Mouse (Mus musculus) CH12.LX (cell line): ENCODE results near the gene Spata25.

Experiments
- CHD2 ChIP-seq: IDR thresholded peaks from 2 replicates; pipeline ENCODE4 v1.6.1; 2011; ENCODE audit warnings: low read length, improper control_type of control experiment
- KAT2A ChIP-seq: IDR thresholded peaks from 2 replicates; pipeline ENCODE4 v1.6.1; 2012; ENCODE audit warnings: low read length, improper control_type of control experiment, inconsistent platforms; ENCODE audit not compliant: insufficient replicate concordance
- POLR2A ChIP-seq: IDR thresholded peaks from 2 replicates; pipeline ENCODE4 v1.6.1; 2011; ENCODE audit warnings: low read depth, mild to moderate bottlenecking, improper control_type of control experiment, low read length
- RCOR1 ChIP-seq: conservative IDR thresholded peaks from 2 replicates; pipeline ENCODE4 v1.6.1; 2012; ENCODE audit warnings: low read depth, mild to moderate bottlenecking, inconsistent platforms, low read length, improper control_type of control experiment

- TF ChIP-seq KAT2A = no peak
- TF ChIP-seq RCOR1 = no peak
- TF ChIP-seq POLR2A = no peak
- TF ChIP-seq CHD2 = no peak
Observed at GRCm38 (mm10) chr2:164859155-164859554, 30.8 kb upstream of the Spata25 start.
